Mouse (Mus musculus) embryo, embryonic 11.5 days (tissue): ENCODE measurements around the gene Dzip1.

Experiments used
- DNase-seq: peaks from one replicate; pipeline ENCODE4 v3.0.0-alpha.2; 2012; ENCODE audit warnings: low read depth, low spot score

Dzip1 gene

DNA sequence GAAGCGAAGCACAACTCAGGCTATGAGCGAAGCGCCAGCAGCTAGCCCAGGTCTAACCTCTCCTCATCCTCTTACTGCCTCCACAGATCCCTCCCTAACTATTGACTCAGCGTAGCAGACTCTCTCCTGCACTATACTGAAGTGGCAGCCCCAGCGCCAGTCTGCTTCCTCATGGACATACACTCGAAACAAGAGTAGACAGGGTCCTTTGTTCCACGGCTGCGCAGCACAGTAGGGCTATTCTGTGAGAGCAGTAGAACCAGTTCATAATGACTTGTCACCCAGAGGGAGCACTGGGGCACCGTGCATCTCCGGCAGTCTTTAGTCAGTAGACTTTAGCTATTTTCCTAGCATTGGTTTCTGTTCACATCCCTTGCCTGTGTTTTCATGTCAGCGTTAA, 89.1 kb downstream of the Dzip1 start:
- no peak for DNase-seq

DNA sequence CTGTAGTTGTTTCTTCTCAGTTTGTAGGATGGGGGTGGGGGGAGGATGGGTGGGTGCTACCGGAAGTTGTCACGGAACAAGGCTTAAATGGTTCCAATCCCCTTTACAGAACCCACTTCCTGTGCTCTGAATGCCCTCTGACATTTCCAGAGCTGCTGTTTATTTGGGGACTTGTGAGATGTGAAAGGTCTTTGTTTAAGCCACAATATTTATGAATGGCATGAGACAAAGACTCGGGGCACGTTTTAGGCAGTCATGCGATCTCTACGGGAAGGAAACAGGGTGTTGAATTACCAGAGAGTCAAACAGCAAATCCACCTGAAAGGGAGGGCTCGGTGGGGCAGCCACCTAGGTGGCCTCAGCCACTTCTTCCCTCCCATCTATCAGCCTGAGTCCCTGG, 90.9 kb downstream of the Dzip1 start:
- DNase-seq = no peak

DNA sequence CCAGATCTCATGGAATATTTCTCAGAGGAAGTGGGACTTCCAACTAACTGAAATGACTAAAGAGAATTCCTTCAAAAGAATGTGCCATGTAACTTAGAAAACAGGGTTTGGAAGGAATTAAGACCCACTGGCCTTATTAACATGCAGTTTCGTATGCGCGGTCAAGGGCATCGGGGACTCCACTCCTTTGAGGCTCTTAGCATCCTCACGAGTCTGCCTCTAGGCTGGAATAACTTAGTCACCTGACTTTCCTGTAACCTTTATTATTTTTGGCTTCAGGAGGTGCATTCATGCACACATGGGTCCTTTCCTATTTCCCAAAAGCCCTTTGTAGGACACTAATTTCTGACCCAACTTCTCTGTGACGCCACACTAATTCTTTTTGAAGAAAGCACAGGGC, 92.0 kb downstream of the Dzip1 start:
- no peak for DNase-seq

GRCm38 (mm10) chr14:118831597-118831996, 93.7 kb downstream of the Dzip1 start:
- DNase-seq = no peak

GRCm38 (mm10) chr14:118829331-118830095, 95.7 kb downstream of the Dzip1 start:
- no peak for DNase-seq

DNA sequence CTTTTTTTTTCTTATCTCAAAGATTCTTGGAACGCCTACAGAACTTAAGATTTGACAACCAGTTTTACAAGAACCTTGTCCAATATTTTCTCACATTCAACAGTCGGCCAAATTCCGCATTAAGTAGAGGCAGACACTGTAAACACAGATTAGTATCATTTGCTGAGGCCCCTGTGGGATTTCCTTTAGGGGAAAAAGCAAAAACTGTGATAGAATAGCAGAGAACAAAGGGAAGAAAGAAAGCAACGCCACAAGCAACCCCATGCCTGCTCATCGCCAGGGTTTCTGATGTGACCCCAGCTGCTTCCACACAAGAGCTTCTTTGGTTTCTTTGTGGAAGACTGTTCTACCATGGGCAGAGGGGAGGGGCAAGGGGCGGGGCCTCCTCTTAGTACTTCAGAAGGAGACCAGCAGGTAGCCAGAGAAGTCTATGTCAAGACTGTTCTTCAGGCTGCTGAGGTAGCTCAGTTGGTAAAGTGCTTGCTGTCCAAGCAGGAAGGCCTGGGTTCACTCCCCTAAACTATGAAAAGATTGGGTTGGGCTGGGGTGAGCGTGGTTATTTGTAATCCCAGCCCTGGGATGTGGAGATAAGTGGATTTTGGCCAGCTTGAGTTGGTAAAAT, 97.9 kb downstream of the Dzip1 start:
- no peak for DNase-seq

- DNase-seq = no peak
Measured at GRCm38 (mm10) chr14:118826346-118826745, 98.9 kb downstream of the Dzip1 start.
